Mouse (Mus musculus) G1E (cell line): ENCODE data around the gene Satb1.

Source experiments
- CTCF ChIP-seq: IDR thresholded peaks from 2 replicates; pipeline ENCODE4 v1.5.1; 2012; ENCODE audit warnings: low read depth, low read length, inconsistent platforms, mixed read lengths
- GATA1 ChIP-seq: IDR thresholded peaks from 2 replicates; pipeline ENCODE4 v1.6.1; 2012; ENCODE audit warnings: borderline replicate concordance, low read length, inconsistent platforms, mixed read lengths
- POLR2AphosphoS5 ChIP-seq: IDR thresholded peaks from 2 replicates; pipeline ENCODE4 v1.6.1; 2012; ENCODE audit warnings: low read depth, low read length, inconsistent platforms; ENCODE audit not compliant: insufficient replicate concordance
- TAL1 ChIP-seq: conservative IDR thresholded peaks from 2 replicates; pipeline ENCODE4 v1.6.1; 2012; ENCODE audit warnings: low read depth, low read length, inconsistent platforms, mixed read lengths

GRCm38 (mm10) chr17:51876471-51876870, 43.4 kb upstream of the Satb1 start:
- TF ChIP-seq POLR2AphosphoS5 (no peak), CTCF (no peak), TAL1 (no peak), GATA1 (no peak)
